Mouse (Mus musculus) lung, postnatal 0 days (tissue): ENCODE data around the gene Arhgap21.

Experiments used
- CTCF ChIP-seq: IDR thresholded peaks from 2 replicates; pipeline ENCODE4 v1.5.1; 2016; ENCODE audit warnings: antibody characterized with exemption, mild to moderate bottlenecking
- EP300 ChIP-seq: IDR thresholded peaks from 2 replicates; pipeline ENCODE4 v1.6.1; 2016; ENCODE audit warnings: antibody characterized with exemption, mild to moderate bottlenecking, control low read depth

DNA sequence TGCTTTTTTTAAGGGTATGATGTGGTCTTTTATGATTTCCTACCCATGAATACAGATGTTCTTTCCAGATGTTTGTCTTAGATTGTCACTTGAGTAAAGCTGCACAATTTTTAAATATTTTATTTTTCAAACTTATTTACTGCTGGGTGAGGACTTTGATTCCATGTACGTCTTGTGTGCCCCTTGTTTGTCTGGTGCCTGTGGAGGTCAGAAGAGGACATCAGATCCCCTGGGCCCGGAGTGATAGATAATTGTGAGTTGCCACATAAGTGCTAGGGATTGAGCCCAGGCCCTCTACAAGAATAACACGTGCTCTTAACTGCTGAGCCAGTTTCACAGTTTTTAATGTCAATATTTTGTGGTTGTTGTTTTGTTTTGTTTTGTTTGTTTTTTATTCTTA lies 19.1 kb upstream of the Arhgap21 start:
- TF ChIP-seq CTCF, result no peak
- TF ChIP-seq EP300, result peak; percentile 54; the same call in 1 of the 2 replicates
